Mouse (Mus musculus) adrenal gland, postnatal 14 days (tissue): ENCODE results near the gene Tpm1. TPM values are rescaled to one million over a fixed set of nuclear protein-coding genes. Genes with fewer than 3 reads are reported as not detected.

ENCODE experiments used
- DNase-seq: peaks from one replicate; pipeline ENCODE4 v3.0.0; 2021; ENCODE audit warnings: mixed read lengths
- total RNA-seq: library from RNA; stranded (reverse); gene quantifications from 2 replicates; pipeline ENCODE4 v1.2.3, GENCODE M21; 2021

Gene Tpm1
- total RNA-seq, 1 experiment from 2014 or later, result 183 TPM

- no peak for DNase-seq
These were observed 22.3 kb downstream of the Tpm1 start for GRCm38 (mm10) chr9:67026890-67027289.

GRCm38 (mm10) chr9:67026061-67026460 is 23.1 kb downstream of the Tpm1 start:
- no peak for DNase-seq

- DNase-seq, result peak; percentile 74
These were observed 24.1 kb downstream of the Tpm1 start for GRCm38 (mm10) chr9:67024889-67025692.

- DNase-seq, result no peak
These were observed 25.8 kb downstream of the Tpm1 start for GRCm38 (mm10) chr9:67023371-67023770.

GRCm38 (mm10) chr9:67020063-67020462 is 29.1 kb downstream of the Tpm1 start:
- DNase-seq, result peak; percentile 80

- no peak for DNase-seq
These were observed 35.7 kb downstream of the Tpm1 start for GRCm38 (mm10) chr9:67013501-67013900.

GRCm38 (mm10) chr9:67012470-67012869 is 36.7 kb downstream of the Tpm1 start:
- DNase-seq, result no peak

GRCm38 (mm10) chr9:67011483-67011882 is 37.7 kb downstream of the Tpm1 start:
- DNase-seq, result no peak

GRCm38 (mm10) chr9:67008781-67009180 is 40.4 kb downstream of the Tpm1 start:
- no peak for DNase-seq

GRCm38 (mm10) chr9:67006376-67006775 is 42.8 kb downstream of the Tpm1 start:
- DNase-seq, result no peak

- DNase-seq, result no peak
These were observed 44.0 kb downstream of the Tpm1 start for GRCm38 (mm10) chr9:67005161-67005742.

- peak; percentile 30 for DNase-seq
These were observed 45.5 kb downstream of the Tpm1 start for GRCm38 (mm10) chr9:67003656-67004055.

- peak; percentile 59 for DNase-seq
These were observed 46.0 kb downstream of the Tpm1 start for GRCm38 (mm10) chr9:67003156-67003555.

- DNase-seq, result no peak
These were observed 47.7 kb downstream of the Tpm1 start for GRCm38 (mm10) chr9:67001506-67001905.

- peak; percentile 89 for DNase-seq
These were observed 48.2 kb downstream of the Tpm1 start for GRCm38 (mm10) chr9:67001050-67001449.

- no peak for DNase-seq
These were observed 49.5 kb downstream of the Tpm1 start for GRCm38 (mm10) chr9:66999698-67000097.

GRCm38 (mm10) chr9:66991750-66992410 is 57.3 kb downstream of the Tpm1 start:
- no peak for DNase-seq

GRCm38 (mm10) chr9:66991021-66991749 is 58.0 kb downstream of the Tpm1 start:
- no peak for DNase-seq

- DNase-seq, result no peak
These were observed 59.2 kb downstream of the Tpm1 start for GRCm38 (mm10) chr9:66990046-66990445.

GRCm38 (mm10) chr9:66989581-66989980 is 59.6 kb downstream of the Tpm1 start:
- no peak for DNase-seq

- DNase-seq, result no peak
These were observed 60.3 kb downstream of the Tpm1 start for GRCm38 (mm10) chr9:66988888-66989414.

GRCm38 (mm10) chr9:66988198-66988887 is 60.9 kb downstream of the Tpm1 start:
- DNase-seq, result no peak
